Mouse (Mus musculus): ENCODE data around the gene Gm5108.

Gene Gm5108

GRCm38 (mm10) chr5:67941369-67941768 is at the start of gene Gm5108:
TSS of gene Gm5108 (plus strand) at chr5:67941669.
- no peak for DNase-seq (ENCODE audit: low read depth, low spot score)

- no peak for DNase-seq (ENCODE audit: low read depth, low spot score)
These were observed 42.5 kb upstream of the Gm5108 start for GRCm38 (mm10) chr5:67898921-67899320.

GRCm38 (mm10) chr5:67904555-67904954 is 36.9 kb upstream of the Gm5108 start:
- DNase-seq (ENCODE audit: low read depth, low spot score): no peak

GRCm38 (mm10) chr5:67930584-67930983 is 10.9 kb upstream of the Gm5108 start:
- no peak for DNase-seq (ENCODE audit: low read depth, low spot score)

GRCm38 (mm10) chr5:67931623-67932022 is 9.8 kb upstream of the Gm5108 start:
- DNase-seq (ENCODE audit: low read depth, low spot score): peak; percentile 52

GRCm38 (mm10) chr5:67943199-67943598 is 1.7 kb downstream of the Gm5108 start:
- DNase-seq (ENCODE audit: low read depth, low spot score): no peak

- DNase-seq (ENCODE audit: low read depth, low spot score): no peak
These were observed 2.8 kb downstream of the Gm5108 start for GRCm38 (mm10) chr5:67944074-67944785.

GRCm38 (mm10) chr5:67946321-67946720 is 4.9 kb downstream of the Gm5108 start, which contains the start of gene Gm21905:
TSS of gene Gm21905 (minus strand) at chr5:67946421.
- DNase-seq (ENCODE audit: low read depth, low spot score): no peak

- DNase-seq (ENCODE audit: low read depth, low spot score): no peak
These were observed 5.5 kb downstream of the Gm5108 start for GRCm38 (mm10) chr5:67947006-67947405.

GRCm38 (mm10) chr5:67948074-67948473 is 6.6 kb downstream of the Gm5108 start:
- DNase-seq (ENCODE audit: low read depth, low spot score): no peak

- DNase-seq (ENCODE audit: low read depth, low spot score): no peak
These were observed 12.6 kb downstream of the Gm5108 start for GRCm38 (mm10) chr5:67954097-67954496.

- no peak for DNase-seq (ENCODE audit: low read depth, low spot score)
These were observed 14.0 kb downstream of the Gm5108 start for GRCm38 (mm10) chr5:67955486-67955885.

GRCm38 (mm10) chr5:67961708-67962629 is 20.5 kb downstream of the Gm5108 start:
- no peak for DNase-seq (ENCODE audit: low read depth, low spot score)

GRCm38 (mm10) chr5:67969536-67969935 is 28.1 kb downstream of the Gm5108 start:
- no peak for DNase-seq (ENCODE audit: low read depth, low spot score)

GRCm38 (mm10) chr5:67981946-67982526 is 40.6 kb downstream of the Gm5108 start:
- peak; percentile 2 for DNase-seq (ENCODE audit: low read depth, low spot score)

- no peak for DNase-seq (ENCODE audit: low read depth, low spot score)
These were observed 49.0 kb downstream of the Gm5108 start for GRCm38 (mm10) chr5:67990426-67990825.

GRCm38 (mm10) chr5:68002611-68003010 is 61.1 kb downstream of the Gm5108 start:
- DNase-seq (ENCODE audit: low read depth, low spot score): no peak

GRCm38 (mm10) chr5:68003904-68004303 is 62.4 kb downstream of the Gm5108 start:
- no peak for DNase-seq (ENCODE audit: low read depth, low spot score)

- no peak for DNase-seq (ENCODE audit: low read depth, low spot score)
These were observed 63.0 kb downstream of the Gm5108 start for GRCm38 (mm10) chr5:68004419-68004818.

GRCm38 (mm10) chr5:68007074-68007473 is 65.6 kb downstream of the Gm5108 start:
- DNase-seq (ENCODE audit: low read depth, low spot score): no peak

- DNase-seq (ENCODE audit: low read depth, low spot score): no peak
These were observed 70.1 kb downstream of the Gm5108 start for GRCm38 (mm10) chr5:68011569-68011968.

GRCm38 (mm10) chr5:68012618-68013017 is 71.1 kb downstream of the Gm5108 start:
- peak; percentile 76 for DNase-seq (ENCODE audit: low read depth, low spot score)

All from ZHBTc4 (cell line).